Mouse (Mus musculus) spleen, adult 2 months (tissue): Measurements from ENCODE around the gene Fem1a. TPM values are rescaled to one million over a fixed set of nuclear protein-coding genes. Genes with fewer than 3 reads are reported as not detected.
A peak's percentile ranks its signal among the peaks of the same experiment; 100 is the strongest.

Experiments used
- DNase-seq, 2 experiments: peaks; one replicate each; pipeline versions ENCODE4 v3.0.0 to v3.0.0-alpha.2; 2012 to 2021; ENCODE audit warnings: low spot score in 2 of 2, low read depth in 1 of 2
- H3K27ac ChIP-seq: fragments of 200-500 bp; 2 replicates; pipeline ENCODE4 v1.5.1; 2012; ENCODE audit warnings: low read length, inconsistent platforms; ENCODE audit not compliant: insufficient read depth
- H3K27me3 ChIP-seq: fragments of 200-500 bp; 2 replicates; pipeline ENCODE4 v1.6.1; 2012; ENCODE audit warnings: mild to moderate bottlenecking, moderate library complexity, low read length, inconsistent platforms; ENCODE audit not compliant: control insufficient read depth, insufficient read depth
- H3K36me3 ChIP-seq: fragments of 200-500 bp; 2 replicates; pipeline ENCODE4 v1.6.1; 2012; ENCODE audit warnings: mild to moderate bottlenecking, low read length, inconsistent platforms; ENCODE audit not compliant: control insufficient read depth, insufficient read depth
- H3K4me1 ChIP-seq: fragments of 200-500 bp; 2 replicates; pipeline ENCODE4 v1.6.1; 2011; ENCODE audit warnings: inconsistent platforms; ENCODE audit not compliant: control insufficient read depth, insufficient read depth, insufficient read length
- H3K4me3 ChIP-seq: fragments of 200-500 bp; 2 replicates; pipeline ENCODE4 v1.5.1; 2011; ENCODE audit warnings: mild to moderate bottlenecking, inconsistent platforms; ENCODE audit not compliant: insufficient read depth, insufficient read length; ENCODE audit errors: extremely low read depth
- CTCF ChIP-seq: fragments of 200-500 bp; IDR thresholded peaks from 2 replicates; pipeline ENCODE4 v1.5.1; 2011; ENCODE audit warnings: mild to moderate bottlenecking, inconsistent platforms; ENCODE audit not compliant: insufficient read depth, insufficient read length, insufficient replicate concordance; ENCODE audit errors: extremely low read depth
- POLR2A ChIP-seq: fragments of 200-500 bp; IDR thresholded peaks from 2 replicates; pipeline ENCODE4 v1.6.1; 2011; ENCODE audit warnings: low read depth, low read length, inconsistent platforms
- WGBS: fragments of 180-500 bp; shearing (Covaris S2); methylation state at CpG from one replicate; pipeline ENCODE4 v1.1.7; 2018; 5-methylcytosine and 5-hydroxymethylcytosine counted together
- polyA plus RNA-seq: library from polyadenylated mRNA; depleted of rRNA; stranded (reverse); fragments of >200 nt; gene quantifications from 2 replicates; pipeline ENCODE4 v1.2.3, GENCODE M21; 2012

Gene Fem1a
- polyA plus RNA-seq, 1 experiment: 21.1 TPM

GRCm38 (mm10) chr17:56261166-56261565 lies 4.6 kb downstream of the Fem1a start:
- DNase-seq: no peak
- no peak overlapping the region for H3K4me3 ChIP-seq
- TF ChIP-seq POLR2A (no peak), CTCF (no peak)
- 78% methylated on average over 3 of the region's 3 CpGs for WGBS
- H3K4me1 ChIP-seq: peaks cover 30% of the 10 kb centered on the region
- no peaks in the 10 kb centered on the region for H3K27me3 ChIP-seq
- H3K27ac ChIP-seq: no peak overlapping the region
- H3K36me3 ChIP-seq: peaks cover 23% of the 10 kb centered on the region

GRCm38 (mm10) chr17:56262645-56263094 lies 6.1 kb downstream of the Fem1a start:
- Histone ChIP-seq H3K27me3 (no peaks in the 10 kb centered on the region), H3K4me1 (peaks cover 31% of the 10 kb centered on the region), H3K27ac (no peak overlapping the region), H3K4me3 (no peak overlapping the region), H3K36me3 (peaks cover 23% of the 10 kb centered on the region)
- 82% methylated on average over 3 of the region's 3 CpGs for WGBS
- no peak for TF ChIP-seq CTCF
- no peak for TF ChIP-seq POLR2A
- no peak for DNase-seq

- peaks cover 23% of the 10 kb centered on the region for H3K4me1 ChIP-seq
- H3K4me3 ChIP-seq: no peak overlapping the region
- DNase-seq: peak; percentile 67 to 83
- TF ChIP-seq CTCF (peak; percentile 76; the same call in 1 of the 2 replicates), POLR2A (no peak)
- 37% methylated on average over 8 of the region's 8 CpGs for WGBS
- H3K27me3 ChIP-seq: no peaks in the 10 kb centered on the region
- H3K36me3 ChIP-seq: peaks cover 17% of the 10 kb centered on the region
- H3K27ac ChIP-seq: peak overlapping the region; percentile 21; the same call in 1 of the 2 replicates
Observed at GRCm38 (mm10) chr17:56264020-56264419, 7.4 kb downstream of the Fem1a start.

- H3K4me3 ChIP-seq: no peak overlapping the region
- WGBS: 36% methylated on average over 4 of the region's 4 CpGs
- peak overlapping the region; percentile 82 for H3K27ac ChIP-seq
- H3K27me3 ChIP-seq: no peaks in the 10 kb centered on the region
- TF ChIP-seq CTCF (no peak), POLR2A (no peak)
- DNase-seq: peak; percentile 54 to 67
- peaks cover 17% of the 10 kb centered on the region; the same call in 1 of the 2 replicates for H3K4me1 ChIP-seq
- H3K36me3 ChIP-seq: peaks cover 7% of the 10 kb centered on the region
Observed at GRCm38 (mm10) chr17:56265011-56265410, 8.4 kb downstream of the Fem1a start.

GRCm38 (mm10) chr17:56265869-56266268 lies 9.3 kb downstream of the Fem1a start:
- DNase-seq: no peak
- Histone ChIP-seq H3K27me3 (no peaks in the 10 kb centered on the region), H3K27ac (peak overlapping the region; percentile 82), H3K36me3 (peaks cover 6% of the 10 kb centered on the region), H3K4me3 (no peak overlapping the region), H3K4me1 (peaks cover 17% of the 10 kb centered on the region; the same call in 1 of the 2 replicates)
- no peak for TF ChIP-seq CTCF
- TF ChIP-seq POLR2A: no peak
- 50% methylated on average over 3 of the region's 3 CpGs for WGBS

- Histone ChIP-seq H3K4me1 (peaks cover 17% of the 10 kb centered on the region; the same call in 1 of the 2 replicates), H3K36me3 (peaks cover 9% of the 10 kb centered on the region), H3K27ac (peak overlapping the region; percentile 93), H3K4me3 (no peak overlapping the region), H3K27me3 (no peaks in the 10 kb centered on the region)
- 27% methylated on average over 3 of the region's 3 CpGs for WGBS
- TF ChIP-seq CTCF (no peak), POLR2A (no peak)
- peak; percentile 77 to 80 for DNase-seq
Observed at GRCm38 (mm10) chr17:56266271-56266670, 9.7 kb downstream of the Fem1a start.

- WGBS: 14% methylated on average over 12 of the region's 12 CpGs
- peak; percentile 51 to 74 for DNase-seq
Observed at GRCm38 (mm10) chr17:56269153-56269630, 12.6 kb downstream of the Fem1a start.

More at GRCm38 (mm10) chr17:56269153-56269630, 12.6 kb downstream of the Fem1a start:
- H3K36me3 ChIP-seq: peaks cover 17% of the 10 kb centered on the region
- no peaks in the 10 kb centered on the region for H3K27me3 ChIP-seq
- peak overlapping the region; percentile 46 for H3K4me3 ChIP-seq
- TF ChIP-seq POLR2A: peak; percentile 55; the same call in 1 of the 2 replicates
- no peak for TF ChIP-seq CTCF
- H3K4me1 ChIP-seq: peaks cover 19% of the 10 kb centered on the region; the same call in 1 of the 2 replicates
- peak overlapping the region; percentile 78 for H3K27ac ChIP-seq
